Mouse (Mus musculus): Measurements from ENCODE around the gene Hyal1.
A peak's percentile ranks its signal among the peaks of the same experiment; 100 is the strongest.

Gene Hyal1

DNA sequence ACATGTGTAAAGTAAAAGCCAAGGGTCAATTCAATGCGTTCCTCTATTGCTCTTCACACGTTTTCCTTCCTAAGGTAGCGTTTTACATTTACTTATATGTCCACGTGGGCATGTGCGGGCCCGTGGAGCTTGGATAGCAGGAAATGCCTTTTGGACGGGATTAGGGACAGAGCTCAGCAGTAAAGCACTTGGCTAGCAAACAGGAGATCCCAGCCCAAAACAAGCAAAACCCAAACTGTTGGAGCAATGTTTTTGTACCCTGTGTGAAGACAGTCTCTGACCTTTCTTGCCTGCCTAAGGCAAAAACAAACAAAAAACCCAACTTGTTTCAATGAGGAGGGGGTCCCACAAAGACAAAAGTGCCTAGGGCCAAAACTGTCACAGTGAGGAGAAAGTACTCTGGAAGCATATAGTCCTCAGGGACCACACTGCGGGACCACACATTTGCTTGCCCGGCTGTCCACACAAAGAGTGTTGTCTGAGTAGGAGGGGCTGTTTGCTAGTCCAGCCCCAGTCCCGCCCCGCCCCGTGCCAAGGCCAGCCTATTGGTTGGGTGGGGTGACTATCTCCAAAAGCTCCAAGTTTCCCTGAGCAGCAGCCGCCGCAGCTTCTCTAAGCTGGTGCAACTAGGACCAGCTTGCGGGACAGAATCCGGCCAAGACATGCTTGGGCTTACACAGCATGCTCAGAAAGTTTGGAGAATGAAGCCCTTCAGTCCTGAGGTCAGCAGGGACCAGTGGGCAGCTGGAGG lies at the start of gene Hyal1:
Gene Hyal1, plus strand, starts transcription at position 571 of the 751 bp plus-strand sequence.
- peak; percentile 84 to 89 for DNase-seq (ENCODE audit: low spot score in 2 of 2)

DNA sequence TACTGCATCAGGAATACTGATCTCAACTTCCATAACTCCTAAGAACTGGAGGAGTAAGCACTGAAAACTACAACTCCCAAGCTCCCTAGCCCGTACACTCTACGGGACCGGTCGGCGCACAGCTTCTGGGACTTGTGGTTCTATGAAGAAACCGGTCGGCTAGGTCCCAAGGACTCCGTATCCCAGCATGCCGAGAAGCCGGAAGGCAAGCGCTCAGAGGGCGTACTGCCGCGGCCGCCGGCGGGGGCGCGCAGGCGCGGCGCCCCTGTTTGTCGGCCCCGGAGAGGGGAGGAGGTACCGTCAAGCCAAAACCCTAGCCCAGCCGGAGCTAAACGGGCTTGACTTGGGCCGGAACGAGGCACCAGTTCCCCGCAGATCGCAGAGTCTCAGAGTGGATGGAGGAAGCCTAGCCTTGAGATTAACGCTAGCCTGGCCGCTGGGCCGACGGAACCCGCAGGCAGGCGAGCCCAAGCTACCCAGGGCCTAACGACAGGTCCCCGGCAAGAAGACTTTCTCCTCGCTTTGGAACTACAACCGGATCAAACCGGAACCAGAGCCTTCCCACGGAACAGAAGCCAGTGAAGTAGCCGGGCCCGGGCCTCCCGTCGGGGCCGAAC lies 42.8 kb upstream of the Hyal1 start, which contains the start of gene Tmem115:
Gene Tmem115, plus strand, starts transcription at position 155 of the 617 bp plus-strand sequence.
- peak; percentile 87 to 91 for DNase-seq (ENCODE audit: low spot score in 2 of 2)

DNA sequence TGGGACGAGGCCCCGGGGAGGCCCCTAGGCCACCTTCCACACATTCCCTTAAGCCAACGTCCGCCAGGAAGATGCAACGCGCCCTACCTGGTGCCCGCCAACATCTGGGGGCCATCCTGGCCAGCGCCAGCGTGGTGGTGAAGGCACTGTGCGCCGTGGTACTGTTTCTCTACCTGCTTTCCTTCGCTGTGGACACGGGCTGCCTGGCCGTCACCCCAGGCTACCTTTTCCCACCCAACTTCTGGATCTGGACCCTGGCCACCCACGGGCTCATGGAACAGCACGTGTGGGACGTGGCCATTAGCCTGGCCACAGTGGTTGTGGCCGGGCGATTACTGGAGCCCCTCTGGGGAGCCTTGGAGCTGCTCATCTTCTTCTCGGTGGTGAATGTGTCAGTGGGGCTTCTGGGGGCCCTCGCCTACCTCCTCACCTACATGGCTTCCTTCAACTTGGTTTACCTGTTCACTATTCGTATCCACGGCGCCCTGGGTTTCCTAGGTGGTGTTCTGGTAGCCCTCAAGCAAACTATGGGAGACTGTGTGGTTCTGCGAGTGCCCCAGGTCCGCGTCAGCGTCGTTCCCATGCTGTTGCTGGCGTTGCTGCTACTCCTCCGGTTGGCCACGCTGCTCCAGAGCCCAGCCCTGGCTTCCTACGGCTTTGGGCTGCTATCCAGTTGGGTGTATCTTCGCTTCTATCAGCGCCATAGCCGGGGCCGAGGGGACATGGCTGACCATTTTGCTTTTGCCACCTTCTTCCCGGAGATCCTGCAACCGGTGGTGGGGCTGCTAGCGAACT lies 42.1 kb upstream of the Hyal1 start:
- DNase-seq (ENCODE audit: low spot score in 2 of 2) = peak; percentile 40 to 75

DNA sequence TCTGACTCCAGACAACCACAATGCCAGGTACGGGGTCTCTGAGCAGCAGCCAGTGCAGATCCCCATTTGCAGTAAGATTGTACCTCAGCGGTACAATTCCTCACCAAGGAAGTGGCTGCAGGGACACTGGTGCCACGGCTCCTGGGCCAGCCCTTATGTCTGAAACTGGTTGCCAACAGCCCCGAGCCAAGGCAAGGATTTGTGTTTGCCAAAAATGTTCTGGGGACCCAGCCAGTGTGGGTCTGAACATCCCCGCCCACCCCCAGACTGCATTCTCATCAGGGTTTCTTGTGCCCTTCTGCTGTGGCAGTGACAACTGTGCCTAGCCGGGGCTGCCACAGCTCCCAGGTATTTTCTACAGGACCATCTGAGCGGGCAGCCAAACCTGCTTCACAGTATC lies 38.5 kb upstream of the Hyal1 start:
- DNase-seq (ENCODE audit: low spot score in 2 of 2) = no peak

DNA sequence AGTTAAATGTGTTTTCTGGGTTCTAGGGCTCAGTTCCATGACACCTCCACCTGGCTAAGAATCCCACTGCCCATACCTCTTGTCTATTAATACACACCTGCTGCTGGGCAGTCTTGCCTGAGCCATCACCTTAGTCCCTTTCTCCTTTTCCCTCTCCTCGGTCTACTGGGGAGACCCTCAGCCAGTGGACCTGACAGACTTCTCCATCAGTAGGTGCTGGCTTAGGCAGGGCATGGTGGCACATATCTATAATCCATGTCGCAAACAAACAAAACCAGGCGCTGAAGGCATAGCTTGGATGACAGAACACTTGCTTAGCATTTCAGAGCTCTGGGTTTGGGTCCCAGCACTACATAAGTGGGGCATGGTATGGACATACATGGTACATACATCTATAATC lies 38.0 kb upstream of the Hyal1 start:
- DNase-seq (ENCODE audit: low spot score in 2 of 2) = no peak

DNA sequence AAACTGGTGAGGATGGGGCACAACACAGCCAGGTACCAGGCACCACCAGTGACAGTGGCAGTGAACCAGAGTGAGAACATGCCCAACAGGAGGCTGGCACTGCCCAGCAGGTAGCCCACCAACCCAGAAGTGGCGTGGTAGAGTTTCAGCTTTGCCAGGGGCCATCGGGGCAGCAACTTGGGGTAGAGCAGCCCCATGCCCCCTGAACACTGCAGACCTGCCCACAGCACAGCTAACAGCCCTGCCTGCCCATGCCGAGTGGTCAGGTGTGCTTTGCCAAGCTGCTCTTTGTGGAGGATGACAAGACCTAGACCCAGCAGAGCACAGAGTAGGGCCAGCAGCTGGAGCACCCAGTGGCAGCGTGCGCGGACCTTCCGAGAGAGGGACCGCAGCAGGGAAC lies 36.8 kb upstream of the Hyal1 start:
- DNase-seq (ENCODE audit: low spot score in 2 of 2) = no peak

DNA sequence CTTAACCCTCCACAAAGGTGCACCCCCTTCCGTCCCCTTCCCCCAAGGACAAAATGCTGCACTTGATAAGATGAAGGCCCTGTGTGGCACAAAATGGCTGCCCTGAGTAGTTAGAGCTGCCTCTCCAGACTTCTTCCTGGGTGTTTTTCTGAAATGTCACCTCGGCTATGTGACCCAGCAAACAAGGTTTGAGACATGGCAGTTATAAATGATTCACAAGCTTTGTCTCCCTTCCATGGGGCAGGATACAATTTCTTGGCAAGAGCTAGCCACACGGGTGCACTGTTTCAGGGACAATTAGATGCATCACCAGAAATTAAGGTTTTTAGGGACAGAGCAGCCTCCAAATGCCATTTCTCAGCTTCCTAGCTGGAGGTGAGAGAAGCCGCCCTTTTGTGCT lies 36.3 kb upstream of the Hyal1 start:
- DNase-seq (ENCODE audit: low spot score in 2 of 2) = no peak

DNA sequence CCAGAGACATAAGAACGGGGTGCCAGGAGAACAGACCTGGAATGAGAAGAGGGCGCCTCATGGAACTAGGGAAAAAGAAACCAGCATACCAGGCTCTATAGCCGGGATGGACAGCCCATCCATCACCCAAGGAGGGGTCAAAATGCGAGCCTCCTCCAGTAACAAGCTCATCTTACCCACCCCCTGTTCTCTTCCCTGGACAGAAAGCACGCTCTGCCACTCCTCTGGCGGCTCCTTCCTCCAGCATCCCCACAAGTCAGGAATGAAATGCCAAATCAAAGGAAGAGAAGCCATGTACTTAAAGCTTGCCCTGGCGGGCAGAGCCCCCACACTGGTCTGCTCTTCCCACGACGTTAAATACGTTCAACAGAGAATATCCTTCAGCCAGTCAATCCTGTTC lies 35.7 kb upstream of the Hyal1 start:
- DNase-seq (ENCODE audit: low spot score in 2 of 2) = no peak

DNA sequence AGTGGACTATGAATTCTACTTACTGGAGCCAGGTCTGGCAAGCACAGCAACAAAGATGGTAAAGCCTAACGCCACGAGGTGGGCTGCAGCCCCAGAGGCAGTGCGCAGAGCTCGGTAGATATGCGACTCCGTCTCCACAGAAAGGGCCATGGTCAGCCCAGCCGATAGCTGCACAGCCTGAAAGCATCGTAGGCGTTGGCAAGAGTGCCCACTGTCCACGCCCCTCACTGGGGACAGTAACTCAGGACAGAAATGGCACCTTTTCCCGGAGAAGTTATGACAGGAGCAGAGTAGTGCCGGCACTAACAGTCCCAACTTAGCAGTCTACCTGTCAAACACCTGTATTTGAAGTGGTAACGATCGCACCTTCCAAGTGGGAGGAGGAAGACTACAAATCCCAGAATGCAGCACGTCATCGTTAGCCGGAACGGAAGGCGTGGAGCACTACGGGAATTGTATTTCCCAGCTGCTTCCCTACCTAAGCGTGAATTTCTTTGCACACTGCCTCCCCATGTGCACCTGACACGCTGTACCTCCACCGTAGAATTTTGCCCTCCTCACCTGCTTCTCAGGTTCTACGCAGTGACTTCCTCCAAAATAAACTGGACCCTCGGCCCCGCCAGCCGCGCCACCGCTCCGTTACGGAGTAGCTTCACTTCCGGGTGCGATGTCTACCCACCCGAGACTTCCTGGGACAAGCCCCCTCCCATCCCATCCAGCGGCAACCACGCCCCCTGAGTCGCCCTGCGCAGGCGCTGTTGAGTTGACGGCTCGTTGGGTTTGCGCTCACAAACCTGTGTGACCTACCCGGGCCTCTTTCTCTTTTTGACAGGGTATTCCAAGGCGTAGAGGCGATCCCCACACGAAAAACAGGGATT lies 35.0 kb upstream of the Hyal1 start, which contains the start of the genes Cyb561d2 and Nprl2:
Gene Cyb561d2, minus strand, starts transcription at position 720 of the 878 bp plus-strand sequence.
Gene Nprl2, plus strand, starts transcription at position 753 of the 878 bp plus-strand sequence.
- DNase-seq (ENCODE audit: low spot score in 2 of 2) = peak; percentile 89 to 92

DNA sequence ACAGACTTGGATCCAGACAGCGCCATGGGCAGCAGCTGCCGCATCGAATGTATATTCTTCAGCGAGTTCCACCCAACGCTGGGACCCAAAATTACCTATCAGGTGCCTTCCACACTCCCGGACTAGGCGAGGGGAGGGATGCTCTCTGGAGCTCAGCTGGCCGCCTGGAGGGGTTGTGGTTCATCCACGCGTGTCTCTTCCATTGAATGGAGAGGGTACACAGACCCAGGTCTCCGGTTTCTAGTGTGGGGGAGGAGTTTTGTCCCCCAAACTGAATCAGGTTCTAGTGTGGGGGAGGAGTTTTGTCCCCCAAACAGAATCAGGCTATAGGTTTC lies 34.4 kb upstream of the Hyal1 start:
- no peak for DNase-seq (ENCODE audit: low spot score in 2 of 2)

DNA sequence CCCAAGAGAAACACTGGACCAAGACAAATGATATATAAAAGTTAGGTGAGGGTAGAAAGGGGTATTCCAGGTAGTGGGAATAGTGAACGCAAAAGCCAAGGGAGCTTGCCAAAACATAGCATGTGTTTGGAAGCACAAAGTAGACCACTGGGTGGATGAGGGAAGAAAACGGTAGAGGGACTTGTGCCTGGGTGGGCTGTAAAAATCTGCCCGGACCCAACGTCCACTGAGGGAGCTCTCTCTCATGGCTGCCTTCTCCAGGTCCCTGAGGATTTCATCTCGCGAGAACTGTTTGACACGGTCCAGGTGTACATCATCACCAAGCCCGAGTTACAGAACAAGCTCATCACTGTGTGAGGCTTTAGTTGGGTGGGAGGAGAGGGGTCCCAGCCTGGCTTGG lies 34.0 kb upstream of the Hyal1 start:
- DNase-seq (ENCODE audit: low spot score in 2 of 2) = no peak

DNA sequence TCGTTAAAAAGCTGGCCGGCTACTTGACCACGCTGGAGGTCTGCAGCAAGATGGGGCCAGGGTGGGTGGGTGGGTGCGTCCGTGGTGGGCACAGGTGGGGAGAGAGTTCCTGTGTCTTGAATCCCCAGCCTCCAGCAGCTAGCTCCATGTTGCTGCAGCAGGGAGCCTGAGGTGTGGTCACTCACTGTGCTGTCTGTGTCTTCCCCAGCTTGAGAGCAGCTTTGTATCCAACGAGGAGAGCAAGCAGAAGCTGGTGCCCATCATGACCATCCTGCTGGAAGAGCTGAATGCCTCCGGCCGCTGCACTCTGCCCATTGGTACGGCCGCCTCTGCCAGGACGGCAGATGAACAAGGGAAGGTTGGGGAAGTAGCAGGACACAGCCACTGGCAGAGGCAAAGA lies 33.4 kb upstream of the Hyal1 start:
- no peak for DNase-seq (ENCODE audit: low spot score in 2 of 2)

DNA sequence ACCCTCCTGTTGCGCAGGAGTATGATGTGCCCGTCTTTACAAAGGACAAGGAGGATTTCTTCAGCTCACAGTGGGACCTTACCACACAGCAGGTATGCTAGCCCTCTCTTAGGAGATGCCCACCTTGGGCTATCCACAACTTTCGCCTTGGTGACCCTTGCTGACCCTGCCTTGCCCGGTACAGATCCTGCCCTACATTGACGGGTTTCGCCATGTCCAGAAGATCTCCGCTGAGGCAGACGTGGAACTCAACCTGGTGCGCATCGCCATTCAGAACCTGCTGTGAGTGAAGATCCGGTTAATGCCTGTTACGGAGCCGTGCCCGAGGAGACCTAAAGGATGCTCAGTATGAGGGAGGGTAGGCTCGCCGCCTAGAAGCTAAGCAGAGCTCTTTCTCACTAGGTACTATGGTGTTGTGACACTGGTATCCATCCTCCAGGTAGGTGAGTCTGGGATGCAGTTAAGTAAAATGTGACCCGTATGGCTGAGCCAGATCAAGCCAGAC lies 32.5 kb upstream of the Hyal1 start:
- DNase-seq (ENCODE audit: low spot score in 2 of 2) = no peak

DNA sequence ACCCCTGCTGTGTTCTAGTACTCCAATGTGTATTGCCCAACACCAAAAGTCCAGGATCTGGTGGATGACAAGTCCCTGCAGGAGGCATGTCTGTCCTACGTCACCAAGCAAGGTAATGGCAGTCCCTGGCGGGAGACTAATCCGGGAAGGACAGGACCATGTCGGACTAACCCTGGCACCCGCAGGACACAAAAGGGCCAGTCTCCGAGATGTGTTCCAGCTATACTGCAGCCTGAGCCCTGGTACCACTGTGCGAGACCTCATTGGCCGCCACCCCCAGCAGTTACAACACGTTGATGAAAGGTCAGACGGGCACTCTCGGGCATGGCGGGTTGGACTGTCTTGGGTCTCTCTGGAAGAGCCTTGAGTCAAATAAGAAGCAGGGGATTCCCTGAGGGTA lies 32.0 kb upstream of the Hyal1 start:
- no peak for DNase-seq (ENCODE audit: low spot score in 2 of 2)

DNA sequence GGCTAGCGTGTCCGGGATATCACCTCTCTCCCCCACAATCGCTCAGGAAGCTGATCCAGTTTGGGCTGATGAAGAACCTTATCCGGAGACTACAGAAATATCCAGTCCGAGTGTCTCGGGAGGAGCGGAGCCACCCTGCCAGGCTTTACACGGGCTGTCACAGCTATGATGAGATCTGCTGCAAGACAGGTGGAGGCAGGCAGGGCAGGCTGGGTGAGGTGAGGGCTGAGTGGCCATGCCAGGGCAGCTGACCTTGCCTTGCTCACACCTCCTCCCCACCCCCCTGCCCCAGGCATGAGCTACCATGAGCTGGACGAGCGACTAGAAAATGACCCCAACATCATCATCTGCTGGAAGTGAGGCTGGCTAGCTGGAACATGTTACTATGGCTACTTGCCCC lies 31.5 kb upstream of the Hyal1 start:
- DNase-seq (ENCODE audit: low spot score in 2 of 2) = no peak

DNA sequence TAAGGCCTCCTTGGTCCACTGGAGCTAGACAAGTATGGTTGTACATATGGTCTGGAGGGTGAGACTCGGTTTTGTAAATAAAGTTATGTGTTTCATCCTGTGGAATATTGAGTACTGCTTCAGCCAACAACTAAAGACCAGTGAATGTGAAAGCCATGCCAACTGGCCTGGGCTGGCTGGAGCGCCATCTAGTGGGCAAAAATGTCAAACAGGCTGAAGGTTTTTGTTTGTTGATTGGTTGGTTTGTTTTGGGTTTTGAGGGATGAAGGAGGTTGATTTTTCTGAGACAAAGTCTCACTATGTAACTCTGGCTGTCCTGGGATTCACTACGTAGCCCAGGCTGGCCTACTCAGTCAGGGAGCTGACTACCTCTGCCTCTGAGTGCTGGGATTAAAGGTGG lies 31.1 kb upstream of the Hyal1 start:
- DNase-seq (ENCODE audit: low spot score in 2 of 2) = peak; percentile 79 to 95

DNA sequence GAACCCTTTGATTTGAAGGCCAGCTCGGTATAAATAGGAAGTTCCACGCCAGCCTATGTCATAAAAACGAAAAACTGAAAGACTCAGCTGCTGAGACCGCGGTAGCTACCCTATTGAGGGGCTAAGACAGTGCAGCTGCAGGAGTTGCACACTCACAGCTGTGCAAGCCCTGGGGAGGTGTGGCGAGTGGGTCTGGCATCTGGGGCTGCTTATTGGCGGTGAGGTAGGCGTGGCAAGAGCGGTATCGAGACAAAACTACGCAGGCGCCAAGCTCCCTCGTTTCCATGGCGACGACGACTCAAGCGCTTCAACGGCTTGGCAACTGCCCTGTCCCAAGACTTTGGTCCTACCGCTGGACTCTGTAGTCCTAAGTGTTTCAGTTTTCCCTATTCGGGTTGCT lies 29.7 kb upstream of the Hyal1 start, which contains the start of gene Zmynd10:
Gene Zmynd10, plus strand, starts transcription at position 273 of the 400 bp plus-strand sequence.
- peak; percentile 85 to 90 for DNase-seq (ENCODE audit: low spot score in 2 of 2)

DNA sequence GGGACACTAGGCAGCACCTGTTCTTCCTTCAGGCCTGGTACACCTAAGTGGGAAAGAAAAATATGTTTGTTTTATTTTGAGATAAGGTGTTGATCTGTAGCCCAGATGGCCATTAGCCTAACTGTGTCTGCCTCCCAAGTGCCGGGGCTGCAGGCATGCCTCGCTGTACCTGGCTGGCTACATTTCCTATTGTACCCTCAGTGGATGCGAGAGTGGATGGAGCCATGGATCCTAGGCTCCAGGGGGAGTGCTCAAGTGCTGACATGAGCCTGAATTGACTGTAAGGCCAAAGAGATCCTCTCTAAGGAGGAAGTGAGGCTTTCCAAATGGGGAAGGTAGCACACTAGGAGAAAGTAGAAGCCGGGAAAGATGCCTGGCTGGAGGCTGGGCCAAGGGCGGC lies 28.8 kb upstream of the Hyal1 start:
- DNase-seq (ENCODE audit: low spot score in 2 of 2) = no peak

DNA sequence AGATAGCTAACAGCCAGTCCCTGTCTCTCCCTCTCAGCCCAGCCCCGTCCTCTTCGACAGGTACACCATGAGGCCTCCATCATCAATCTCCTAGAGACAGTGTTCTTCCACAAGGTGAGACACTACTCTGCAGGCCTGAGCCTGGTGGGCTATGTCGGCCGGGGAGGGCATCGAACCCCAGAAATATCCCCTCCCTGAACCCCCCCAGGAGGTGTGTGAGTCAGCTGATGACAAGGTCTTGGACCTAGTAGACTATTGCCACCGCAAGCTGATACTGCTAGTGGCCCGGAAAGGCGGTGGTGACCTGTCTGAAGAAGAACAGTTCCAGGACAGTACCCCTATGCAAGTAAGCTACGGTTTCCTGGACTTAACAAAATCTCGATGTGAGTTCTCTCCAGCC lies 27.9 kb upstream of the Hyal1 start:
- DNase-seq (ENCODE audit: low spot score in 2 of 2) = no peak

DNA sequence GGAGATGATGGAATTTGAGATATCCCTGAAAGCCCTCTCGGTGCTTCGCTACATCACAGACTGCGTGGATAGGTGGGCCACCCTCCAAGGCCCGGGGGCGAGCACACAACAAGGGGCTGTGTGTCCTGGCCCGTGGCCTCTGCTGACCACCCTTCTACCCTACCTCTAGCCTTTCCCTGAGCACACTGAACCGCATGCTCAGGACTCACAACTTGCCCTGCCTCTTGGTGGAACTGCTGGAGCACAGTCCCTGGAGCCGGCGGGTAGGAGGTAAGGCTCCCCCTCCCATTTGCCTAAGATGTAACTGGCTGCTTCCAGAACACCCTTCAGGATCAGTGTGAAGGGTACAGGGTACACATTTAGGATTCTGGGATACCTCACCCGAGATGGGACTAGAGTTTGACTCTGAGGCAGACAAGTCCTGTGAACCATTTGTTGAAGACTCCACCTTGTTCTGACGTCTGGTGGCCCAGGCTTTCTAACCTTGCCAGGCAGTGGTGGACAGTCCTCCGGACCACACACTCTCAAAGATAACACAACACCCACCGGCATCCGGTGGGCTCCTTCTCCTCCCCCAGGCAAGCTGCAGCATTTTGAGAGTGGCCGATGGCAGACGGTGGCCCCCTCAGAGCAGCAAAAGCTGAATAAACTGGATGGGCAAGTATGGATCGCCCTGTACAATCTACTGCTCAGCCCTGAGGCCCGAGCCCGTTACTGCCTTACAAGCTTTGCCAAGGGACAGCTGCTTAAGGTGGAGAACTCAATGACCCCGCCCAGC lies 27.2 kb upstream of the Hyal1 start:
- DNase-seq (ENCODE audit: low spot score in 2 of 2) = no peak
